Mouse (Mus musculus) urinary bladder, postnatal 10 days (tissue): Measurements from ENCODE around the gene Mup18.
"Not testable (repeated sequence)": the region's sequence is repeated elsewhere in the genome, so short reads cannot be mapped to it uniquely, and the experiment has no call there.

Experiments
- DNase-seq: peaks from one replicate; pipeline ENCODE4 v3.0.0; 2022; ENCODE audit warnings: low spot score

The Mup18 gene

GRCm38 (mm10) chr4:61674036-61674435 is at the start of gene Mup18:
Gene Mup18 (minus strand): TSS chr4:61674136.
- DNase-seq = not testable (repeated sequence)

- DNase-seq = not testable (repeated sequence)
These were observed 40.4 kb upstream of the Mup18 start for GRCm38 (mm10) chr4:61714296-61714695.
